Mouse (Mus musculus) left cerebral cortex, adult 2 months (tissue): Measurements from ENCODE around the gene Arfgef3. TPM values are rescaled to one million over a fixed set of nuclear protein-coding genes. Genes with fewer than 3 reads are reported as not detected.

Experiments used
- DNase-seq, 2 experiments: peaks; one replicate each; pipeline ENCODE4 v3.0.0; 2021 to 2022; ENCODE audit warnings: low spot score in 2 of 2, mixed read lengths in 1 of 2; ENCODE audit errors: extremely low spot score in 1 of 2
- H3K27ac ChIP-seq: fragments of 200-600 bp; 2 replicates; pipeline ENCODE4 v1.8.1; 2022
- H3K4me3 ChIP-seq: fragments of 200-600 bp; 2 replicates; pipeline ENCODE4 v1.8.1; 2022
- CTCF ChIP-seq: fragments of 200-600 bp; IDR thresholded peaks from 2 replicates; pipeline ENCODE4 v1.8.1; 2022; ENCODE audit warnings: antibody characterized with exemption, mild to moderate bottlenecking, moderate library complexity
- intact Hi-C: fragments of 180-260 bp; cut with DNase I; formaldehyde crosslinking; loops from one replicate; pipeline ENCODE4 v1.15.1; 2025
- total RNA-seq, 2 experiments: library from RNA; stranded (reverse); gene quantifications; 2 replicates each; pipeline ENCODE4 v1.2.3; 2021

Gene Arfgef3
- total RNA-seq, 2 experiments from 2014 or later: 106 to 111 TPM

GRCm38 (mm10) chr10:18680661-18681384, 62.9 kb downstream of the Arfgef3 start:
- H3K27ac ChIP-seq: peak overlapping the region; percentile 40; the same call in 1 of the 2 replicates
- intact Hi-C loops: no loop called here
- DNase-seq: no peak
- no peak overlapping the region for H3K4me3 ChIP-seq
- TF ChIP-seq CTCF: no peak

GRCm38 (mm10) chr10:18678836-18679235, 64.9 kb downstream of the Arfgef3 start:
- TF ChIP-seq CTCF: no peak
- DNase-seq: no peak
- Histone ChIP-seq H3K27ac (no peak overlapping the region), H3K4me3 (no peak overlapping the region)
- intact Hi-C loops: no loop called here

GRCm38 (mm10) chr10:18664794-18665193, 79.0 kb downstream of the Arfgef3 start:
- no peak for TF ChIP-seq CTCF

GRCm38 (mm10) chr10:18664016-18664415, 79.7 kb downstream of the Arfgef3 start:
- no peak for DNase-seq
- Histone ChIP-seq H3K4me3 (no peak overlapping the region), H3K27ac (0 out of 2 replicates have a peak overlapping the region, but pooled peaks have one; percentile 1)
- intact Hi-C loops: loop anchor here (5.0 kb wide), 2 partner anchors 37 to 78 kb away; partner anchors contain the start of gene Arfgef3
- no peak for TF ChIP-seq CTCF

More at GRCm38 (mm10) chr10:18664794-18665193, 79.0 kb downstream of the Arfgef3 start:
- no peak for DNase-seq
- intact Hi-C loops: loop anchor here (5.0 kb wide), 2 partner anchors 37 to 78 kb away; partner anchors contain the start of gene Arfgef3
- H3K4me3 ChIP-seq: no peak overlapping the region
- H3K27ac ChIP-seq: no peak overlapping the region

GRCm38 (mm10) chr10:18661606-18662220, 82.0 kb downstream of the Arfgef3 start:
- H3K27ac ChIP-seq: peak overlapping the region; percentile 53
- intact Hi-C loops: loop anchor here (2.0 to 5.0 kb wide), 3 partner anchors 15 to 81 kb away; partner anchors contain the start of gene Arfgef3
- no peak for TF ChIP-seq CTCF
- no peak overlapping the region for H3K4me3 ChIP-seq
- no peak for DNase-seq

- TF ChIP-seq CTCF: no peak
- H3K27ac ChIP-seq: peak overlapping the region; percentile 53
- no peak for DNase-seq
- H3K4me3 ChIP-seq: no peak overlapping the region
- intact Hi-C loops: loop anchor here (2.0 to 5.0 kb wide), 3 partner anchors 14 to 81 kb away; partner anchors contain the start of gene Arfgef3
Observed at GRCm38 (mm10) chr10:18660998-18661397, 82.8 kb downstream of the Arfgef3 start.

GRCm38 (mm10) chr10:18657588-18657987, 86.2 kb downstream of the Arfgef3 start:
- Histone ChIP-seq H3K4me3 (no peak overlapping the region), H3K27ac (peak overlapping the region; percentile 1; the same call in 1 of the 2 replicates)
- TF ChIP-seq CTCF: no peak
- DNase-seq: no peak
- intact Hi-C loops: no loop called here

GRCm38 (mm10) chr10:18647069-18647468, 96.7 kb downstream of the Arfgef3 start:
- intact Hi-C loops: loop anchor here (1.0 to 2.0 kb wide), 2 partner anchors 14 to 20 kb away; no protein-coding TSS in a partner anchor
- Histone ChIP-seq H3K27ac (peak overlapping the region; percentile 56), H3K4me3 (no peak overlapping the region)
- no peak for DNase-seq
- TF ChIP-seq CTCF: no peak

GRCm38 (mm10) chr10:18646035-18646434, 97.7 kb downstream of the Arfgef3 start:
- no peak for TF ChIP-seq CTCF
- H3K4me3 ChIP-seq: no peak overlapping the region
- DNase-seq: no peak
- H3K27ac ChIP-seq: peak overlapping the region; percentile 56; the same call in 1 of the 2 replicates
- intact Hi-C loops: loop anchor here (2.0 kb wide), 1 partner anchor 15 kb away; no protein-coding TSS in a partner anchor

GRCm38 (mm10) chr10:18644346-18644745, 99.4 kb downstream of the Arfgef3 start:
- no peak overlapping the region for H3K4me3 ChIP-seq
- intact Hi-C loops: no loop called here
- no peak for DNase-seq
- no peak for TF ChIP-seq CTCF
- peak overlapping the region; percentile 53 for H3K27ac ChIP-seq

- no peak for TF ChIP-seq CTCF
- Histone ChIP-seq H3K4me3 (no peak overlapping the region), H3K27ac (peak overlapping the region; percentile 4)
- DNase-seq: no peak
- intact Hi-C loops: loop anchor here (2.0 kb wide), 1 partner anchor 15 kb away; no protein-coding TSS in a partner anchor
Observed at GRCm38 (mm10) chr10:18643506-18643905, 100.2 kb downstream of the Arfgef3 start.

GRCm38 (mm10) chr10:18642854-18643253, 100.9 kb downstream of the Arfgef3 start:
- DNase-seq: no peak
- Histone ChIP-seq H3K4me3 (no peak overlapping the region), H3K27ac (no peak overlapping the region)
- intact Hi-C loops: loop anchor here (2.0 kb wide), 1 partner anchor 14 kb away; no protein-coding TSS in a partner anchor
- TF ChIP-seq CTCF: no peak
